Mouse (Mus musculus) heart, embryonic 14.5 days (tissue): ENCODE data around the gene Eipr1. TPM values are rescaled to one million over a fixed set of nuclear protein-coding genes. Genes with fewer than 3 reads are reported as not detected.

Source experiments
- ATAC-seq: fragments of 200-750 bp; cut with Nextera tagmentation; 2 replicates; pipeline ENCODE4 v1.8.0; 2017; ENCODE audit warnings: low read depth, moderate TSS enrichment; ENCODE audit not compliant: insufficient number of reproducible peaks, insufficient read depth, low FRiP score
- H3K27ac ChIP-seq, 2 experiments: fragments of 200-500 bp in 1 of 2; fragments of 300-500 bp in 1 of 2; sonication (generic) in 1 of 2; replicated peaks in 1 of 2; 2 replicates each; pipeline ENCODE4 v1.5.1; 2012 to 2014; ENCODE audit warnings: low read depth in 2 of 2, low read length in 2 of 2, control low read depth in 1 of 2, mild to moderate bottlenecking in 1 of 2, mixed read lengths in 1 of 2; ENCODE audit not compliant: control insufficient read depth in 1 of 2, insufficient read depth in 1 of 2
- H3K27me3 ChIP-seq: fragments of 300-500 bp; sonication (generic); 2 replicates; pipeline ENCODE4 v1.6.1; 2014; ENCODE audit warnings: mild to moderate bottlenecking, low read length, control low read depth; ENCODE audit not compliant: control insufficient read depth, insufficient read depth
- H3K36me3 ChIP-seq: fragments of 300-500 bp; sonication (generic); 2 replicates; pipeline ENCODE4 v1.6.1; 2014; ENCODE audit warnings: mild to moderate bottlenecking, control low read depth, low read length, mixed read lengths; ENCODE audit not compliant: control insufficient read depth, insufficient read depth
- H3K4me1 ChIP-seq, 2 experiments: fragments of 200-500 bp in 1 of 2; fragments of 300-500 bp in 1 of 2; sonication (generic) in 1 of 2; 2 replicates each; pipeline ENCODE4 v1.6.1; 2012 to 2014; ENCODE audit warnings: low read length in 2 of 2, control low read depth in 1 of 2, mixed read lengths in 1 of 2; ENCODE audit not compliant: control insufficient read depth in 2 of 2, insufficient read depth in 2 of 2
- H3K4me2 ChIP-seq: fragments of 300-500 bp; sonication (generic); 2 replicates; pipeline ENCODE4 v1.6.1; 2014; ENCODE audit warnings: mild to moderate bottlenecking, low read length
- H3K4me3 ChIP-seq, 2 experiments: fragments of 200-500 bp in 1 of 2; fragments of 300-500 bp in 1 of 2; sonication (generic) in 1 of 2; 2 replicates each; pipeline ENCODE4 v1.5.1; 2012 to 2014; ENCODE audit warnings: low read length in 2 of 2, mild to moderate bottlenecking in 2 of 2, control low read depth in 1 of 2, low read depth in 1 of 2, moderate library complexity in 1 of 2; ENCODE audit not compliant: control insufficient read depth in 1 of 2, insufficient read depth in 1 of 2
- H3K9ac ChIP-seq: fragments of 300-500 bp; sonication (generic); 2 replicates; pipeline ENCODE4 v1.6.1; 2014; ENCODE audit warnings: mild to moderate bottlenecking, low read length
- H3K9me3 ChIP-seq: fragments of 300-500 bp; sonication (generic); 2 replicates; pipeline ENCODE4 v1.6.1; 2016; ENCODE audit warnings: low read length, control low read depth; ENCODE audit not compliant: control insufficient read depth
- WGBS: fragments of 180-500 bp; shearing (Covaris S2); extraction: QIAGEN DNeasy Blood & Tissue Kit; methylation state at CpG from one replicate; pipeline ENCODE4 v1.1.7; 2014; 5-methylcytosine and 5-hydroxymethylcytosine counted together
- polyA plus RNA-seq: library from polyadenylated mRNA; unstranded; fragments of >200 nt; fragmentation: Nextera tagmentation; extraction: Ambion mirVana; gene quantifications from 2 replicates; pipeline ENCODE4 v1.2.1, GENCODE M21; 2014

Eipr1 gene
- polyA plus RNA-seq, 1 experiment from 2014 or later: 19.8 TPM

DNA sequence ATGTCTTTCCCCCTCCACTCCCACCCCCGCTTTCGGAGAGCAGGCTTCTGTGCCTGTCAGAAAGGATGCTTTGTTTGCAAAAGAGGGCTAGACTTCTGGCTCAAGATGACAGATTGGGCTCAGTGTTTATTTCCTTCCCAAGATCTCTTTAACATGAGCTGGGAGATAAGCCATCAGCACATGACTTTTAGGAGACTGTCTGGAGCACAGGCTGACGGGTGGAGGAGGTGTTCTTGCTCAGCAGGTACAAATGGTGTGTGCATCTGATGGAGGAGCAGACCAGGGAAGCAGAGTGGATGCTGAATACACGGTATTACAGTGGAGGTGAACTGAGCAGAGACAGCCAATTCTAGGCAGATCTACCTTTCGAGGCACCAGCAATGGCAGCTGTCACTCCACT, 139.9 kb downstream of the Eipr1 start:
- no peak for ATAC-seq
- Histone ChIP-seq H3K4me1 (no peaks in the 10 kb centered on the region), H3K27me3 (peaks cover 19% of the 10 kb centered on the region), H3K4me2 (no peak overlapping the region), H3K9ac (no peak overlapping the region), H3K4me3 (no peak overlapping the region), H3K27ac (no peak overlapping the region), H3K9me3 (no peaks in the 10 kb centered on the region), H3K36me3 (no peaks in the 10 kb centered on the region)
- WGBS: 56% methylated on average over 5 of the region's 5 CpGs

DNA sequence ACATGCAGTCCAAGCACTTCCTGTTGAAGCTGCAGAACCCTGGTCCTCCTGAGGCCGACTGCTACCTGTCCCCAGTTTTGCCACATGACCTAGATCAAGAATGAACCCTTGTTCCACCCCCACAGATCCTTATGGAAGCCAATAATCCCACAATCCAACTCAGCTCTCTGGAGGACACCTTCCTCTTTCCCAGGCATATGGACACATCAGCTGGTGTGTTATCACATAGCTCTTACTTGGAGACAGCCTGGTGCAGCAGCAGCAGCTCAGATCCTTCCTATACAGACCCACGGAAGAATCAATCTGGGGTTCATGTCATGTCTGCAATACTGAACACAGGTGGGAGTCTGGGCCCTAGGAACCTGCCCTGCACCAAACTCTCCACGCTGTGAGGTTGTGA, 145.0 kb downstream of the Eipr1 start:
- Histone ChIP-seq H3K27ac (no peak overlapping the region), H3K9ac (no peak overlapping the region), H3K27me3 (no peaks in the 10 kb centered on the region), H3K4me1 (no peaks in the 10 kb centered on the region), H3K9me3 (no peaks in the 10 kb centered on the region), H3K4me2 (no peak overlapping the region), H3K4me3 (no peak overlapping the region), H3K36me3 (no peaks in the 10 kb centered on the region)
- whole genome bisulfite sequencing: 66% methylated on average over 3 of the region's 3 CpGs
- no peak for ATAC-seq

DNA sequence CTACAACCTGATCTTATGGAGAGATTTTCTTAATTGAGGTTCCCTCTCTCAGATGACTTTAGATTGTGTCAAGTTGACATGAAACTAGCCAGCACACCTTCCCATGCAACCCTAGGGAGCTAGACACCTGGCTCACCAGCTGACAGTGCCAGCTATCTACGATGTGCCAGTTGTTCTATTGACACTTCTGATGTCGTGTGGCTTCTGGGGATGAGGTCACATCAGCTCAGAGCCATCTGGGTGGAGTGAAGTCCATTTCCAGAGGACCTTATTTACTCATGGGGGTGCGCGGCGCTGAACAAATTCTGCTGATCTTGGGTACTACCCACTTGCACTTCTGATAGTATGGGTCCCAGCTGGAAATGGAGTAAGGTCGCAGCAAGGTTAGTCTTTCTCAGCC, 146.7 kb downstream of the Eipr1 start:
- no peak overlapping the region for H3K27ac ChIP-seq
- H3K27me3 ChIP-seq: no peaks in the 10 kb centered on the region
- H3K36me3 ChIP-seq: no peaks in the 10 kb centered on the region
- no peak overlapping the region for H3K4me2 ChIP-seq
- WGBS: 86% methylated on average over 6 of the region's 6 CpGs
- no peak overlapping the region for H3K4me3 ChIP-seq
- no peaks in the 10 kb centered on the region for H3K9me3 ChIP-seq
- ATAC-seq: no peak
- no peaks in the 10 kb centered on the region for H3K4me1 ChIP-seq
- H3K9ac ChIP-seq: no peak overlapping the region

DNA sequence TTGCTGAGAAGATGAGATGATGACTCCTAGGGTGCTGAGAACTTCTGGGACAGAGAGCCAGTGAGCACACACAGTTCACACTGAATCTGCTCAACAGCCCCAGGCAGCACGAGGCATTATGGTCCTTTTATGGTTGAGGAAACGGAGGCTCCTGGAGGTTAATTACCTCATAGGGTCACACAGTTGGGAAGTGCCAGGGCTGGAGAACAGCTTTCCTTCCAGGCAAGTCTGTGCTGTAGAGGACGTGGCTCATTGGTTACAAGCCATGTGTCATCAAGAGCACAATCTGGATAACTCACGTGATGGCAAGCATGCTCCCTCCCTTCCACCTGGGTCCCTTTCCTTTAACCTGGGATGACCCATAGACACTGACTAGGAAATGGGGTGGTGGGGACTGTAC, 148.1 kb downstream of the Eipr1 start:
- H3K9ac ChIP-seq: no peak overlapping the region
- H3K4me1 ChIP-seq: no peaks in the 10 kb centered on the region
- no peak for ATAC-seq
- 59% methylated on average over 4 of the region's 4 CpGs for WGBS
- no peak overlapping the region for H3K4me2 ChIP-seq
- no peak overlapping the region for H3K4me3 ChIP-seq
- no peaks in the 10 kb centered on the region for H3K27me3 ChIP-seq
- no peak overlapping the region for H3K27ac ChIP-seq
- no peaks in the 10 kb centered on the region for H3K36me3 ChIP-seq
- no peaks in the 10 kb centered on the region for H3K9me3 ChIP-seq

DNA sequence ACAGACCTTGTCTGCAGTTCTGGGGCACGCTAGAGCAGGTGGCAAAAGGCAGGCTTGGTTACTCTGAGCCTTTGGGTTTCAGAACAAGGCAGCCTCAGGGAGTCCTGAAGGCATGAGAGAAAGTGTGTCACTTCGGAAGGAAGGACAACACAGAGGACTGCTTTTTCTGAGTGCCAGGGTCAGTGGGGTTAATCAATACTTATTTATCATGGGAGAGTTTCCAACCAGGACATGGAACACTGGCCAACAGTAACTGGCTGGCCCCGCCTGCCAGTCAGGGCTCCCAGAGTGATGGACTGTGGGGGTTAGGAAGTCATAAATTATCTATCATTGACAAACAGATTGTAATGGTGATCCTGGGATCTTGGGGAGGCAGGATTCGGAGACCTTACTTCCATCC, 148.7 kb downstream of the Eipr1 start:
- whole genome bisulfite sequencing: 76% methylated on average over 4 of the region's 4 CpGs
- H3K9me3 ChIP-seq: no peaks in the 10 kb centered on the region
- no peak overlapping the region for H3K27ac ChIP-seq

GRCm38 (mm10) chr12:28902132-28902531, 150.5 kb downstream of the Eipr1 start:
- Histone ChIP-seq H3K4me3 (no peak overlapping the region), H3K36me3 (no peaks in the 10 kb centered on the region), H3K4me2 (no peak overlapping the region), H3K27me3 (no peaks in the 10 kb centered on the region), H3K9ac (no peak overlapping the region), H3K9me3 (no peaks in the 10 kb centered on the region), H3K27ac (no peak overlapping the region), H3K4me1 (0 out of 4 replicates have a peak, but pooled peaks cover 0 to 3% of the 10 kb centered on the region in 2 experiments)
- 81% methylated on average over 3 of the region's 3 CpGs for WGBS
- no peak for ATAC-seq

More for the DNA sequence above, 148.7 kb downstream of the Eipr1 start:
- H3K27me3 ChIP-seq: no peaks in the 10 kb centered on the region
- no peaks in the 10 kb centered on the region for H3K36me3 ChIP-seq
- no peak overlapping the region for H3K4me3 ChIP-seq
- no peak overlapping the region for H3K9ac ChIP-seq
- no peak overlapping the region for H3K4me2 ChIP-seq
- no peak for ATAC-seq
- H3K4me1 ChIP-seq: no peaks in the 10 kb centered on the region

- WGBS: 83% methylated on average over 4 of the region's 4 CpGs
- Histone ChIP-seq H3K9ac (no peak overlapping the region), H3K4me1 (0 out of 4 replicates have a peak, but pooled peaks cover 0 to 3% of the 10 kb centered on the region in 2 experiments), H3K27ac (no peak overlapping the region), H3K9me3 (no peaks in the 10 kb centered on the region), H3K4me3 (no peak overlapping the region), H3K36me3 (no peaks in the 10 kb centered on the region), H3K27me3 (no peaks in the 10 kb centered on the region), H3K4me2 (no peak overlapping the region)
- ATAC-seq: no peak
Observed at GRCm38 (mm10) chr12:28903082-28903481, 151.5 kb downstream of the Eipr1 start.

DNA sequence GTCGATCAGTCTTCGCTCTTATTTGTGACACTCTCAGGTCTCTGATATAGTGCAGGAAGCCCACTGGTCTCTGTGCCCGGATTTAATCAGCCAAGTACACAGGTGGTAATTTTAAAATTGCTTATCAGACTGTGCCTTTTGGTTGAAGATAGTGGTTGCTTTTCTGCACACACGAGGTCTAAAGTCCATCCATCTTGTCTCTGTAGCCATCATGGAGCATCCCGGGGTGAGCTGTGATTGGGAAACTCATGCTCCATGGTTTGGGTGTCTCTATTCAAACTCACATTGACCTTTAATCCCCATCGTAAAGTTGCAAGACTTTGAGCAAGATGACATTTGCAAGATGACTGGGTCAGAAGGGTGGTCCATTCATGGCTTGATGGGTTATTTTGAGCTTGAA, 153.9 kb downstream of the Eipr1 start:
- no peak for ATAC-seq
- no peak overlapping the region for H3K4me3 ChIP-seq
- no peak overlapping the region for H3K9ac ChIP-seq
- H3K4me1 ChIP-seq: 0 out of 4 replicates have a peak, but pooled peaks cover 0 to 3% of the 10 kb centered on the region in 2 experiments
- no peak overlapping the region for H3K27ac ChIP-seq
- H3K9me3 ChIP-seq: no peaks in the 10 kb centered on the region
- 69% methylated on average over 6 of the region's 6 CpGs for WGBS
- H3K4me2 ChIP-seq: no peak overlapping the region
- no peaks in the 10 kb centered on the region for H3K36me3 ChIP-seq
- no peaks in the 10 kb centered on the region for H3K27me3 ChIP-seq
